Mouse (Mus musculus): ENCODE measurements around the gene Myo10.
A peak's percentile ranks its signal among the peaks of the same experiment; 100 is the strongest.

The Myo10 gene

DNA sequence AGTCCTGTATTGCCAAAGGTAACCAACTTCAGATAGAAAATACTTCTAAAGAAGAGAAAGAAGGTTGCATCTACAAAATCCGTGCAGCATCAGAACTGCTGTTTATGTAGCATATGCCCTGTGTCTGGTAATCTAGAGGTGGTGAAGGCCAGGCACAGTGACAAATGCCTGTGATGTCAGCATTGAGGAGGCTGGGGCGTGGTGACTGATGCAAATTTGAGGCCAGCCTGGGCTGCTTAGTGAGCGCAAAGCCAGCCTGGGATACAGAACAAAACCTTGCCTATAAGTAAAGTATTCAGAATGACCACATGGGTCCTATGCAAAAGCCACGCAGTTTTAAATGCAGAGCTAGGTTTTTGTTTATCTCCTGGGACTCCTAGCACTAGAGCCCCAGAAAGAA is 106.2 kb downstream of the Myo10 start:
- no peak for DNase-seq

DNA sequence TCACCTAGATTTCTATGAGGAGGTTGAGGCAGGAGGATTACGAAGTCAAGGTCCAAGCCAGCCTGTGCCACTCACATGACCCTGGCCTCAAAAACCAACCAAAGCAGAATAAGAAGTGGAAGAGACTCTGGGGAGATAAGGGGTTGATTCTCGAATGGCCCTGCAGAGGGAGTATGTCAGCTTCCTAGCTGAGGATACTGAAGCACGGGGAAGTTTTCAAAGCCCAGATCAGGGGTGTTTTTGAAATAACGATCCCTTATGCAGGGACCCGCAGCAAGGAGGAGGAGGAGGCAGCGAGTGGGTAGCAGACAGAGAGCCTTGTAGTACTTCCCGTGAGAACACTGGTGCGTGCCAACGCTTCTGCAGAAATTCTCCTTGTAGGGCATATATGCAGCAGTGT is 108.7 kb downstream of the Myo10 start:
- DNase-seq, result peak; percentile 30

DNA sequence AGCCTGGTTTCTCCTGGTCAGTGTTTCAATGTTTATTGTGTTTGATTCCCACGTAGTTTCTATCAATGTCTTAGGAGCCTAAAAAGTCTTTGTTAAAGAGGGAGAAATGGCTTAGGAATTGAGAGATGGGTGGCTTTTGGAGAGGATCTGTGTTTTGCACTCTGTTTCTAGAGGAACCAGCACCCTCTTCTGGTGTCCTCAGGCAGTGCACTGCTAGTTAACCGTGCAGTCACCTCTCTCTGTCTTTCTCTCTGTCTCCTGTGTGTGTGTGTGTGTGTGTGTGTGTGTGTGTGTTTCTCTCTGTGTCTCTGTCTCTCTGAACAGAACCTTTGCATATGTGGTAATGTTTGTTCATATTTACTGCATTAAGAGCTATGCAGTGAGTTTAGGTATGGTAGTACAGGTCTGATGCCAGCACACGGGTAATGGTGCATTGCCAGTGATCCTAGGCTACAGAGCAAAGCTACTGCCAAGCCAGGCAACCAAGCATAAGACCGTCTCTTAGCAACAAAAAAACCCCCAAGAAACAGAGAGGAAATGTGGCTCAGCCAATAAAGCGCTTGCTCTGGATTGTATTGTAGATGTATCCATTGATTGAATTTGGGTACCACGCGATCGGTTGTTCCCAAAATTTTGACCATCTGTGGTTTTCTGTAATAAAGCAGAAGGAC is 110.6 kb downstream of the Myo10 start:
- peak; percentile 60 for DNase-seq

DNA sequence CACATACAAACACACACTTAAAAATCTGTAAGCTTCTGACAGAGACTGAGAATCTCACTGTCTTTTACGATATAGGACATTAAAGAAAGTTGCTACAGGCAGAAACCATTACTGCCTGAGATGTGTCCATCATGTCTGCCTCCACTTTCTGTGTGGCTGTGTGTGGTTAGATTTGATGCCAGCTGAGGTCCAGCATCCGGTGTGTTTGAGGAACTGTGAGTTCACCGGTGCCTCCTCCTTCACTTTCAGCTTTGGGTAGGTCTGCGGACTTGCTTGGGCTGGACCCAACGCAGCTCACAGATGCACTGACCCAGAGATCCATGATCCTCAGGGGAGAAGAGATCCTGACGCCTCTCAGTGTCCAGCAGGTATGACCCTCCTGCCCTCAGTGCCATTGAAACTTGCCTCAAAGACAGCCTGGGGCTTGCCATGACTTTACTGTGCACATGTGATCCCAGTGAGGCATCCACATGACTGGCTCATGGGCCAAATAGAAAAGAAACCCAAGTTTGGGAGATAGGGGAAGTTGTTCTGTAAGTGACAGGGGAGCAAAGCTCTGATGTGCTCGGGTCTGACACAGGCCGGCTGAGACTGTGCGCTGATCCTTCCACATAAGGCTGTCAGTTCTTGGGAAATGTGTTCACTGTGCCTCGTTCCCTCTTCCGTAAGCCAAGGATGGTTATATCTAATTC is 111.6 kb downstream of the Myo10 start:
- no peak for DNase-seq

DNA sequence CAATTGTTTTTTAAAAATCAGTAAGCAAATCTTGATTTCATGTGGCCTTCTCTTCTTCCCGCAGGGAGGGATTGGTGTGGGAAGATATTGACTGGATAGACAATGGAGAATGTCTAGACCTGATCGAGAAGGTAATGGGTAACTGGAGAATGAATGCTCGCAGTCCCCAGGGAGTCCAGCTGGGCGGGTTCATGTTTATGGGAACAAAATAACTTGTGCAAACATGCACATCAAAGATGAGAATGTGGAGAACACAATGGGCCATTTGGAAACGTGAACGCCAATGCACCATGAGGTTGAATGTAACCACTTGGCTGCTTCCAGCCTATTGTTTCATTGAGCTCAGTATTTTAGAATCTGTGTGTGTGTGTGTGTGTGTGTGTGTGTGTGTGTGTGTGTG is 114.2 kb downstream of the Myo10 start:
- DNase-seq, result no peak

DNA sequence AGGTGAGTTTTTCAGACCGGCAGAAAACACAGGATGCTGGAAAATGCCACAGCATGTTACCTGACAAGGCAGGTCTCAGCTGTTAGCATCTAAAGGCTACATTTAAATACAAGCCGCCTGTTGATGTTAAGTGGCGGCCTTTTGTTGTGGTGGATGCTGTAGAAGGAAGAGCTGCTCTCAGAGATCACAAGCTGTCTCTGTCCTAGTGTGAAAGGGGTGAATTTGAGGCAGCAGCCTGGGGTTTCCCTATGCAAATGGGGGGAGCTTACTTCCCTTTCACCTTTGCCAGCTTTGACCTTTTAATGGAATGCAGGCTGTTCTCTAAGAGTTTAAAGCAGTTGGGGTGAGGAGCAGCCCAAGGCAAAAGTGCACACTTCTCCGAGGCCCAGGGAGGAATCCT is 117.9 kb downstream of the Myo10 start:
- no peak for DNase-seq

DNA sequence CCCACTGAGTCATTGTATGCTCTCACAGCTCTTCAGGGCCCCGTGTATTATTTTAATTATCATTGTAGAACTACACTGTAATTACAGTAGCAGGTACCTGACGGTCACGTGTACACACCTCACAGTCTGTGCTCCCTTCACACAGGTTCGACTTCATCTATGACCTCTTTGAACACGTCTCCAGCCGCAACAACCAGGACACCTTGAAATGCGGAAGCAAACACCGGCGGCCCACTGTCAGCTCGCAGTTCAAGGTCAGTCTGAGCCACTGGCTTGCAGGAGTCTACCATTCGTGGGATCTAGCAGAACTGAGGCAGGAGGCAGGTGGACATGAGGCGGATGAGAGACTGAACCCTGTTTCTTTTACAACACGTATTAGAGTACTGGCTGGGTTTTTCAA is 119.9 kb downstream of the Myo10 start:
- no peak for DNase-seq

DNA sequence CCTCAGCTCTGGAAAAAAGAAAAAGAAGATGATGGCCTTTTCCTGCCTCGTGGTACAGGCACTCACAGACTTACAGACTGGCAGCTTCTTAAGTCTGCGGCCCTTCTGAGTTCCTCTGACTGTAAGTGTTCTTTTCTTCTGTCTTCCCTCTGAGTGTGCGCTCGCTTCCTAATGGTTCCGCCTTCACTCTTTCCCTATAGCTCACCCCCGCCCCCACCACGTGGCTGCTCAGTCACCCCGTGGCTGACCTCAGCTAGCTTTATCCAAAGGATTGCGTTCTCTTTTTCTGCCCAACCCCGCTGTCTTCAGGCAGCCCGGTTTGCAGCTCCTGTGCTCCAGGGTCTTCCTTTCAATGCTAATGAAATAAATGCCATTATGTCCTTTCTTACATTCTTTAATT is 129.2 kb downstream of the Myo10 start:
- DNase-seq, result no peak

DNA sequence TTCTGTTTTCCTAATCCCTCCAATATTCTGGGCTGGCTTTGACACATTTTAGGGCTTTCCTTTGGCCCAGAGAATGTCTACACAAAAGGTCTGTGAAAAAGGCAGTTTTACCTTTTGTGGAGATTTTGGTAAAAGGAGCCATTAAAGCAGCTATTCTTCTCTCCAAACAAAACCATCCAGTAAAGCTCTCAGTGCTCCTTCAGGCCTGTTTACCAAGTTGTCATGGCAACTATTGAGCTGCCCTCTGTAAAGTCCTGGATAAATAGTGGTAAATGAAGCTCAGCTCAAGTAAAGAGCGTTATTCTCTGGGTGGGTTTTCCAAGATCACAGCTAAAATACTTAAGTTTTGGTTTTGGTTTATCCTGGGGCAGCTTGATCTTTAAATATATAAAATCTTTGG is 130.3 kb downstream of the Myo10 start:
- DNase-seq, result no peak

DNA sequence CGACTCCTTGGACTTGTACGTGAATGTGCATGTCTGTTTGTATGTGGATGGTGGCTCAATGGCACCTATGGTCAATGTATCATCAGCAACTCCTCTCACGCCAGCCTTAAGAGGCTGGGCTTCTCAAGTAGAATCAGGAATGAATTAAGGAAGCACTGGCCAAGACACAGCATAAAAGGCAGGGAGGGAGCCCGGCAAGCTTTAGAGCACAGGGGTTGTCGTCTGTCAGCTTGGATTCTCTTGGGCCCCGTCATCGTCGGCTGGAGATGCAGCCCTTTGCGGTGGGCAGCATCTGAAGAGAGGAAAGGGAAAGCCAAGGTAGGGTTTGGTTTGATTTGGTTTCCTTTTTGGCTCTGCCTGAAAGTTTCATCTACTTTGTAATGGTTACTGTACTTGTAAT is 130.7 kb downstream of the Myo10 start:
- no peak for DNase-seq

DNA sequence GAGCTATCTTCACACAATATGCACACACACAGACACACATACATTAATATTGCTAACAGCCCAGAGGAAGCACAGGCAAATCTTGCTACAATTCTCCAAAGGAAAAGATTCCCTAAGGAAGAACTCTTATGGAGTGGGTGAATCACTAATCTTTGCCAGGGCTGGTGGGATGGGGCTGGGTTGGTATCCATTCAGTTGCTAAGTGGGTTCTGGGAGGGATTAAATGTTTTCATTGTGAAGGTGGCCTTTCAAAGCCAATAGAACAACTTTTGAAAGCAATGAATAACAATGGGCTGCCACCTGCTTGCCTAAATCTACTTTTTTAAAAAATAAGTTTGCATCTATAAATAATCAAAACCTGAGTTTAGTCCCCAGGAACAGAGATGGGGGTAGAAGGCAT is 131.6 kb downstream of the Myo10 start:
- no peak for DNase-seq

DNA sequence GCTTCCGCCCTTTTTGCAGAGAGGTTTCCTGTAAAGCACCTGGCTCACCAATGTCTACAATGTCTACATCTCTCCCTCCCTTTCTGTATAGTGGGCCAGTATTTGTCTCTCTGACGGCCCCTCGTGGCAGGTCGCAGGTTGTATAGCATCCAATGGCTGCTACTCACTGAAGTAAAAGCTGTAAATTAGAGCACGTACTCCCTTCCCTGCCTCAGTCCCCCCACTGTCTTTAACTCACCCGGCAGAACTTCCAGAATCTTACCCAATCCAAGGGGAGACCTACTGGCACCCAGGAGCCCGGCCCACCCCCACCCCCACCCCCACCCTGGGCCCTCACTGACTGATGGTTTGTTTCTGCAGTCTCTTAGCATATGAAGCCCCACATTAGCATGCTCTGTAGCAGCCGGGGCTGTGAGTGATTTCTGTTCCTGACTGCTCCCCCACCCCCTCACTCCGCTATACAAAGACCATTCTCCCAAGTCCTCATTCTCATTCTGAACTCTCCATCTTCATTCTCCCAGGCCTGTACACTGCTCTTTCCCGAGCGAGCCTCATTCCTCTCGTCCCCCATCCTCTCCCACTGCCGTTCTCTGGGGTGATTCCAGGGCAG is 132.1 kb downstream of the Myo10 start:
- DNase-seq, result peak; percentile 37

DNA sequence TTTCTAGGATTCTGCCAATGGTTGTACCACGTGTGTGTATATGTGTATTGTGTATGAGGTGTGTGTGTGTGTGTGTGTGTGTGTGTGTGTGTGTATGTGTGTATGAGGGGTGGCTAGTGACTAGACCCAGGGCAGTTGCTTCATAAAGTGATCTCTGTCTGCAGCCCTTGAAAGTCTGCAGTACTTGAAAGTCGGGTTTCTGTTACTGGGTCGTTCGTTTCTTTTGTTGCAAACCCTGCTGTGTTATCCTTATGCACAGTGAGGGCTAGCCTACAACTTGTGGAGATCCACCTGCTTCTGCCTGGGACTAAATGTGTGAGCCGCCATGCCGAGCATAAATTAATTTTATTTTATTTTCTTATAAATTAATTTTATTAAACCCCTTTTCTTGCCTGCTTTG is 133.2 kb downstream of the Myo10 start:
- no peak for DNase-seq

DNA sequence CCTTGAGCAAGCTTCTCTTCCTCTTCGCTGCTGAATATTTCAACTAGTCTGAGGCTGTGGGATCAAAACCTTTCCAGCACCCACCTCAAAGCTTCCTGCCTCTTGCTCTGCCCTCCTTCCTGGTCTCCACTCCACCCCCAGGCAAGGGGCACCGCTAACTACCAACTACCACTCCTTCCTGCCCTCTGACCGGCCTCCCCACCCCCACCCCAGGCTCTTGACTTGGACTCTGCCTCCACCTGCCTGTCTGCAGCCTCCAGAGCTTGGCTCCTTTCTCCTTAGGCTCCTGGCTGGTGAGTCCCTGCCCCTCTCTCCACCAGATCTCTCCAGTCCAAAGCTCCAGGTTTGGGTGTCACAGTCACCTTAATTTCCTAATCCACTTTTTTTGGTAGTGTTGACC is 133.7 kb downstream of the Myo10 start:
- no peak for DNase-seq

DNA sequence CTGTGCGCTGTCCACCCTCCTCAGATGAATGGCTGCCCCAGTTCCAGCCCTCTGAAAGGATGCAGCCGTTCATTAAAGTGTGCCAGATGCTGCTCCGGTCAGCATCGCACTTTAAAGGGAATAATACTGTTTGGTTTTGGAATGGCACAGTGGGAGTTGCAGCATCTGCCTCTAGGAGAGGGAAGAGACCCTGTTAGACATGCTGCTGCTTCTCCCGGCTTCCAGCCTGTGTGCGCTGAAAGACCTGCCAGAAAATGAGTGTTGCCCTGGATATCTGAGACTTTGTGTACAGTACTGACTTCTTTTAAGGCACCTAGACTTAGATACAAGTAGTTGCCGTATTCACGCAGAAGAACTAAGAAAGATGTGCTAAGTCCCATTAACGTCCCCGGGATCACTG is 135.7 kb downstream of the Myo10 start:
- no peak for DNase-seq

DNA sequence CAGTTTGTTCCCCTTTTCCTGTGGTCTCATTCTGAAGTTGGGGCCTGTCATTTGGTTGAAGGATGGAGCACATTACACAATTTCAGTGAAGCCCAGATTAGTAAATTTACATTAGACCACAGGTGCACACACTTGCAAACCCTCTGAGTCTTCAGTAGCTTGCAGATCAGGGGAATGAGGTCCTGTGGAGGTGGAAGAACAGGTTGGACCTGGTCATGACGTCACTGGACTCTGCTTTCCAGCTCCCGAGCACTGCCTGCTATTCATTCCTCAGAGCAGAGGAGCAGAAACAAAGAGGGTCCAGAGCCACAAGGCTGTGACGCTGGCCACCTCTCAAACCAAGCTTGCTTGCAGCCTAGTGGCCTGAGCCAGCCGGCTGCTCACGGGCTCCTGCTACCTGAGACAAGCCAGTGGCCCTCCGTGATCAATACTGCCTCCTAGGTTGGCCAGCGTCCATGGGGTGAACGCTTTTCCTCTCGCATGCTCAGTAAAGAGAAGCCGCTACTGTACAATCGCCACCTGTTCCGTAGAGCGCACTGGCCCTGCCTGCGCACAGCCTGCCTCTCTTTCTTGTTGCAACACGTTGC is 136.3 kb downstream of the Myo10 start:
- no peak for DNase-seq

DNA sequence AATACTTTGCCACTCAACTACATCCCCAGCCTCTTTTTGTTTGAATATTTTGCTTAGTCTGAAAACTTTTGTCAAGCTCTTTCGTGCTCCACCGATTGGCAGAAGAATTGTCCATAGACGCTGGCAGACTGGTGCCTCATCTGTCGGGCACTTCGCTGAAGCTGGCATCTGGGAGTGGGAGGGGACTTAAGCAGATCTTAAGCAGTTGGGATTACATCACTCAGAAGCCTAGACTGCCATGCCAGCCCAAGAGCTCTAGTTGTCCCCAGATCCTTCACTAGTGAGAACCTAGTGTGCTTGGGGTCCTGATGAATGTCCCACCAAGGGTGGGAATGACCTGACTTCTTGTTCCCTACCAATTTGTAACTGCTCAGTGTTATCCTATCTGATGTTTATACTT is 138.0 kb downstream of the Myo10 start:
- DNase-seq, result peak; percentile 40

DNA sequence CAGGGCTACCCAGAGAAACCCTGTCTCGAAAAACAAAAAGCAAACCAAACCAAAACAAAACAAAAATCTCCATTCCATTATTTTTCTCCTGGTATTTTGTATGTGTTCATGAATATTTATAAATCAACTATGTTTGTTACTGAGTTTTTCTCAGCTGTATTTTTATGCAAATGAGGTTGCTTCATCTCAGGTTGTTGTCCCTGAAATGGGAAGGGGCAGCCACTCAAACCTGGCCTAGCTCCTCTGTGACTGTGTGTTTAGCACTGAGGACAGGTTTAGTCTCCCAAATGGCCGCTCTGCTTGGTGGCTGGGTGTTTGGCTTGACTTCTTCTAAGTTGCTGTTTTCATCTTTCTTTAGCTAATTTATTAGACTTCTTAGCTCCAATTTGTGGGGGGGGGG is 138.7 kb downstream of the Myo10 start:
- no peak for DNase-seq

DNA sequence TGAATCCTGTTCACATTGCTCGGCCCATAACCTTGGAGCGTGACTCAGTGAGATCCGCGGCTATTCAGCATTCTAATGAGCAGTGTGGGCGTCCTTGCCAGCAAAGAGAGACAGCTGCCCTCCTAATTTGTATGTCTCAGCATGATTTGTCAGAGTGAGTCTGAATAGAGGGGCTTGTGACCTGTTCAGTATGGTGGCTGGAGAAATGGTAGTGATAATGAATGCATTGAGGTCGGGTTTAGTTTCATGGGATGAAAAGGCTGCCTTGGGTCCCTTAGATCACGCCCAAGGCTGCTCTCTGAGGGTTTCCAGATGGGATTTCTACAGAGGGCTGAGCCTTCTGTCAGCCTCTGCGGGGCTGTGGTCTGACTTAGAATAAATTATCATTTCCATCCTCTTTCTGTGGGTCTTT is 139.5 kb downstream of the Myo10 start:
- DNase-seq, result peak; percentile 36

DNA sequence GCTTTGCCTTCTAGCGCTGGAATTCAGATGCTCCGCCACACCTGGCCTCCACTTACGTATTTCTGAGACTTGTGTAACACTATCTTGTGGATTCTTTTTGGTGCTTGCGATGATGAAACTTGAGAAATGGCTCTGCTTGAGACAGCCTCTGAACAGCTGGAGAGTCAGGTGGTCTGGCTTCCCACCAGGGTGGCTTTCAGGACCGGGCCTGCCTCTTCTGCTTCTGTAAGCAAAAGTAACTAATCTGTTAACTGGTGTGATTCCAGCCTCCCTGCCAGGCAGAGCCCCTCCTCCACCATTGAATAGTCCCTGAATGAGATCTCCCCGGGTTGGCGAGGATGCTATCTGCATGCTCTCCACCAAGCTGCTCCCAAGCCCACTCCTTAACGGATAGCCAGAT is 140.0 kb downstream of the Myo10 start:
- DNase-seq, result peak; percentile 31

DNA sequence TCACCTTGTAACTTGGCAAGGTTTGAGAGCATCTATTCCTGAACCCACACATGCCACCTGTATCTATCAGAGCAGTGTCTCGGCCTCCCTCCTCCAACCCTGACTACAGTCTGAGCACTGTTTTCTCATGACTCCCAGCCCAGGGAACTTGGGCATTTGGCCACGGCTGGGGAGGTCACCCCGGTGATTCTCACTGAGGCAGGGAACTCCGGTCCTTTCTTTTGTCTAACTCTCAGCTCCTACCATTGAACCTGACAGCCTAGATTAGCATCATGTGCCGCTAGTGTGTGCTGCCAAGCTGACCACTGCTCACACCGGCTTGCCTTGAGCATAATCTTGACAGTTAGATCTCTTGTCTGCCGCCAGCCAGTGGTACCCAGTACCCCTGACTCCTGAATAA is 140.8 kb downstream of the Myo10 start:
- DNase-seq, result no peak

DNA sequence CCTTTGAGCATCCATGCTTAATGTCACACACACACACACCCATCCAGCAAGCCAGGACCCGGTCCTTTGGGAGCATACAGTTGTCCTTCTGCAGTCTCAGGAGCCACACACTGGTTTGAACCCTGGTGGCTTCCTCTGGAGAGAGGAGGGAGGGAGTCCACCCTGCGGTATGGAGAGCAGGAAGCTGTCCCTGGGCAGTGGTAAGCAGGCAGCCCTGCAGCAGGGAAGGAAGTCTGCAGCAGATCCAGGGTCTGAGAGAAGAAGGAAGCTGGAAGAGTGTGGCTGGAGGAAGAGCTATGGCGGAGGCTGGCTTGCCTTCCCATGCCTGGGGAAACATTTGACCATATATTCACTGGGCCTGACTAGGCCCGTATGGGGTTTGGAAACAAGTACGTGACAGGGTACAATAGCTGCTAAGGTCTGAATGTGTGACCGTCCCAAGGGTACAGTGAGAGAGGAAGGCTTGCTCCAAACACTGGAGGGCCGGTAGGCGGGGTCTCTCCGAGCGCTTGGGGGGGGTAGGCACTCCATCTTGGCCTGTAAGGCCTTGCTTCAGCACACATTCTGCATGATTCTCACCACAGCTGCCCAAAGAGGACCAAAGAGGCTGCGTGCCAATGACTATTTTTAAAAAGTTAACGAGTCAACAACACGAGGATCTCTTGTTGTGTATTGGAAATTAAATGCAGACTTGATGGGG is 142.5 kb downstream of the Myo10 start:
- no peak for DNase-seq

DNA sequence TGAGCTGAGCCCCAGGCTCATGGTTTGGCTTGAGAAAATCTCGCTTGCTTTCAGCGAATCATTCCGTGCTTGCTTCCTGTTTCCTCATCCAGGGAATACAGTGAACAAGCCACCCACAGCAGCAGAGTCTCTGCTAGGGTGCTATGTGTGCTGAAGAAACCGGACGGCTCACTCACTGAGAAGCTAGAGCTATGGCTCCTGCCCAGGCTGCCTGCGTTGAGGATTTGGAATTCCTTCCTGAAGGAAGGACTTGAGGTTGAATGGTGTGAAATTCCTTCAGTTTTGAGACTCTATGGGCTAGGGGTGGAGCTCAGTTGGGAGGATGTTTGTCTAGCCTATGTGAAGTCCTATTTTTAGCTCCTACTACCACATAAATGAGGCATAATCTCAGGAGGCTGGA is 145.5 kb downstream of the Myo10 start:
- no peak for DNase-seq
